15 mouse cellular contexts compared by ENCODE assay signal in the genomic region with DNA sequence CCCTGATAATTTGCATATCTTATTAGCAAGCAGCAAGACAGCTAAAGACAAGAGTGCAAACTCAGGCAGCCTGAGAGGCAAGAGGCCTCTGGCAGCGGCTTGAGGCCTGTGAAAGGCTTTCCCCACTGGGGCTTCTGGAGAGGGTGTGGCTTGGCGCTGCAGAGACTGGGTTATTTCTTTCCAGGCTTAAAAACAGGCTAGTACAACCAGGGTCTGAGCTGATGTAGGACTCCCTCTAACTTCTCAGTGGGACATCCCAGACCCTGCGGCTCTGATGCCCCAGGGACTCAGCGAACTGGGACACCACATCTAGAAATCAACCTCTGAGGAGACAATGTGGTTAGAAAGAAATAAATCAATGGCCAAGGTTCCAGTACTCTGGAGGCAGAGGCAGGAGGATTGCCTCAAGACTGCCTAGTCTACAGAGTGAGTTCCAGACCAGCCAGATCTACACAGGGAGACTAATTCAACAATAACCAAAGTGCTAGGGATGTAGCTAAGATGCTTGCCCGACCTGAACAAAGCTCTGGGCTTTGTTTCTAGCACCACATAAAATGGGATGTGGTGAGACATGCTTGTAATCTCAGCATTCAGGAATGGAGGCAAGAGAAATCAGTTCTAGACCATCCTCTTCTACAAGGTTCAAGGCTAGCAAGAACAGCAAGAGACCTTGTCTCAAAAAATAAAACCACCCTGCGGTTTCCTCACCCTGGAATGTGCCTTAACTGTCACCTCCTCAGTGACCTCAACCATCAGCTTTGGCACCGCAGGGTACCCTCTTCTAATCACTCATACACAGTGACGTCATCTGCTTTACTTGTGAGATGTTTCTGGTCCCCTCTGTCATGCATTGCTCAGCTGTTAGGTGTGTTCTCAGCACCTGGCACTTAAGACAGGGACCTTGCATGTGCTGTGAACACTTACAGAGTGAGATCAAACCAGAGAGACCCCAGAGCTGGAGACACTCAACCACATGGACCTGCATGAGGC. TPM values are rescaled to one million over a fixed set of nuclear protein-coding genes. Genes with fewer than 3 reads are reported as not detected.
A peak's percentile ranks its signal among the peaks of the same experiment; 100 is the strongest.
DNase-seq lines count a peak whose midpoint lies in the region; ATAC-seq lines count a peak whose summit lies in the region.
"Had no signal": no experiment of that assay in that cellular context is flagged by ENCODE, and none has a peak within 500 bp of the region (broad histone marks: within the 10 kb centered on the region; RNA-seq: fewer than 3 reads in every experiment).

No protein-coding gene starts in this region.

- peak; percentile 25 for ATAC-seq in activated CD4-positive, CD25-positive, alpha-beta regulatory T cell, adult 4 months
- ATAC-seq in frontal cortex, adult (ENCODE audit: low TSS enrichment) = no peak

- peak; percentile 6 for DNase-seq in cerebellum, adult 9-11 months
- DNase-seq in cerebellum, postnatal 4 days (ENCODE audit: low spot score in 2 of 2) = no peak
- DNase-seq in kidney, postnatal 10 days = peak; percentile 37
- DNase-seq in kidney, adult 18-20 months = no peak
- peak; percentile 64 for DNase-seq in induced T-regulatory cell, adult 2 months (ENCODE audit: low read depth)
- DNase-seq in urinary bladder, postnatal 25 days (ENCODE audit: low spot score) = no peak
- DNase-seq: adrenal gland, adult 8-10 months; B cell, adult 2 months; cerebellum, adult 11 months; kidney, adult 11 months; kidney, postnatal 4 days; lung, adult 18-20 months; thymus, postnatal 25 days had no signal

RNA-seq across cellular contexts. Expression of a gene that starts 20.0 kb away (rescaled TPM):
- 10 to 100 TPM; 13.5 to 17.6 TPM for polyA plus RNA-seq in activated CD4-positive, CD25-positive, alpha-beta regulatory T cell, adult 4 months (2017; shearing (Covaris generic))

Comparison
In these comparisons a context has a peak if more than half of its experiments do, and no peak if none do; other contexts are left out.
1. DNase-seq: peak in cerebellum, adult 9-11 months (single experiment), kidney, postnatal 10 days (single experiment) and induced T-regulatory cell, adult 2 months (single experiment); none in cerebellum, postnatal 4 days (0 of 2), kidney, adult 18-20 months (single experiment) and urinary bladder, postnatal 25 days (single experiment).